Mouse (Mus musculus) MEL (cell line): ENCODE measurements around the gene Cdh4.

Source experiments
- CTCF ChIP-seq, 3 experiments: IDR thresholded peaks in 2 of 3; conservative IDR thresholded peaks in 1 of 3; 2 replicates each; pipeline ENCODE4 v1.5.1; 2011 to 2012; ENCODE audit warnings: low read length in 3 of 3, low read depth in 2 of 3, mild to moderate bottlenecking in 2 of 3, improper control_type of control experiment in 1 of 3, inconsistent platforms in 1 of 3, mixed read lengths in 1 of 3, moderate library complexity in 1 of 3; ENCODE audit not compliant: control insufficient read depth in 1 of 3, insufficient read depth in 1 of 3, poor library complexity in 1 of 3, severe bottlenecking in 1 of 3
- ELF1 ChIP-seq: IDR thresholded peaks from 2 replicates; pipeline ENCODE4 v1.6.1; 2014; ENCODE audit warnings: low read depth, mild to moderate bottlenecking, inconsistent platforms, low read length, improper control_type of control experiment, moderate library complexity
- MAFK ChIP-seq: IDR thresholded peaks from 2 replicates; pipeline ENCODE4 v1.6.1; 2011; ENCODE audit warnings: low read depth, mild to moderate bottlenecking, low read length, improper control_type of control experiment, borderline replicate concordance
- MAZ ChIP-seq: IDR thresholded peaks from 2 replicates; pipeline ENCODE4 v1.6.1; 2012; ENCODE audit warnings: low read depth, mild to moderate bottlenecking, inconsistent platforms, low read length, improper control_type of control experiment
- MEF2A ChIP-seq: IDR thresholded peaks from 2 replicates; pipeline ENCODE4 v1.6.1; 2014; ENCODE audit warnings: low read depth, mild to moderate bottlenecking, inconsistent platforms, low read length, improper control_type of control experiment; ENCODE audit not compliant: poor library complexity, insufficient replicate concordance, severe bottlenecking; ENCODE audit errors: extremely low read depth
- POLR2A ChIP-seq, 2 experiments: IDR thresholded peaks; 2 replicates each; pipeline ENCODE4 v1.6.1; 2011 to 2012; ENCODE audit warnings: low read length in 2 of 2, mild to moderate bottlenecking in 2 of 2, control low read depth in 1 of 2, improper control_type of control experiment in 1 of 2, low read depth in 1 of 2, moderate library complexity in 1 of 2; ENCODE audit not compliant: control insufficient read depth in 1 of 2, insufficient read depth in 1 of 2, poor library complexity in 1 of 2
- POLR2AphosphoS2 ChIP-seq: IDR thresholded peaks from 2 replicates; pipeline ENCODE4 v1.6.1; 2011; ENCODE audit warnings: low read length, improper control_type of control experiment
- POLR2AphosphoS5 ChIP-seq: IDR thresholded peaks from 2 replicates; pipeline ENCODE4 v1.6.1; 2012; ENCODE audit warnings: low read depth, borderline replicate concordance, mild to moderate bottlenecking, inconsistent platforms, low read length, moderate library complexity, mixed read lengths
- RCOR1 ChIP-seq: IDR thresholded peaks from 2 replicates; pipeline ENCODE4 v1.6.1; 2012; ENCODE audit warnings: low read depth, mild to moderate bottlenecking, inconsistent platforms, low read length, improper control_type of control experiment
- SIN3A ChIP-seq: IDR thresholded peaks from 2 replicates; pipeline ENCODE4 v1.6.1; 2012; ENCODE audit warnings: low read length, improper control_type of control experiment, inconsistent platforms
- TAL1 ChIP-seq: IDR thresholded peaks from 2 replicates; pipeline ENCODE4 v1.6.1; 2012; ENCODE audit warnings: mild to moderate bottlenecking, inconsistent platforms, low read length, moderate library complexity, mixed read lengths
- USF1 ChIP-seq: IDR thresholded peaks from 2 replicates; pipeline ENCODE4 v1.6.1; 2014; ENCODE audit warnings: low read depth, mild to moderate bottlenecking, inconsistent platforms, low read length, improper control_type of control experiment, moderate library complexity
- ZKSCAN1 ChIP-seq: IDR thresholded peaks from 2 replicates; pipeline ENCODE4 v1.6.1; 2012; ENCODE audit warnings: low read depth, mild to moderate bottlenecking, inconsistent platforms, low read length, improper control_type of control experiment, moderate library complexity
- ZMIZ1 ChIP-seq: IDR thresholded peaks from 2 replicates; pipeline ENCODE4 v1.6.1; 2012; ENCODE audit warnings: low read depth, mild to moderate bottlenecking, inconsistent platforms, low read length, improper control_type of control experiment, moderate library complexity

GRCm38 (mm10) chr2:179623643-179624473 lies 181.6 kb downstream of the Cdh4 start:
- TF ChIP-seq SIN3A: no peak
- TF ChIP-seq CTCF (IDR thresholded peaks at IDR 0.05 in 2 of 3, conservative IDR thresholded peaks at IDR 0.05 in 1 of 3; ENCODE audit: control insufficient read depth in 1 of 3, insufficient read depth in 1 of 3, low read depth in 2 of 3, low read length in 3 of 3, poor library complexity in 1 of 3, severe bottlenecking in 1 of 3): no peak
- TF ChIP-seq MAZ: no peak
- TF ChIP-seq ZMIZ1: no peak
- no peak for TF ChIP-seq RCOR1
- TF ChIP-seq USF1: no peak
- no peak for TF ChIP-seq ZKSCAN1
- no peak for TF ChIP-seq POLR2AphosphoS2
- TF ChIP-seq ELF1: no peak
- TF ChIP-seq POLR2AphosphoS5: no peak
- TF ChIP-seq POLR2A (IDR thresholded peaks at IDR 0.05; ENCODE audit: control insufficient read depth in 1 of 2, insufficient read depth in 1 of 2, low read depth in 1 of 2, low read length in 2 of 2, poor library complexity in 1 of 2): no peak
- TF ChIP-seq TAL1: no peak
- TF ChIP-seq MEF2A: no peak
- no peak for TF ChIP-seq MAFK
